ENCODE assay signal across 22 mouse cellular contexts in the genomic region with DNA sequence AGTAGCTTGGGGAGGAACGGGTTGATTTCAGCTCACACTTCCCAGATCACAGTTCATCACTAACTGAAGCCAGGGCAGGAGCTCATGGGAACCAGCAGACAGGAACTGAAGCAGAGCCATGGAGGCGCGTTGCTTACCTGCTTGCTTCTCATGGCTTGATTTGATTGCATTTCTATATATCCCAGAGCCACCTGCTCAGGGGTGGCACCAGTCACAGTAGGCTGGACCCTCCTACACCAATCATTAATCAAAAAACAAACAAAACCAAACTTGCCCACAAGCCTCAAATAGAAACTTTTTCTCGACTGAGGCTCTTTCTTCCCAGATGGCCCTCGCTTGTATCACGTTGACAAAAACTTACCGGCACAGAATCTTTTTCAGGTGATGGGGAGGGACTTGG. TPM values are rescaled to one million over a fixed set of nuclear protein-coding genes. Genes with fewer than 3 reads are reported as not detected.
DNase-seq lines count a peak whose midpoint lies in the region; ATAC-seq and TF ChIP-seq lines count a peak whose summit lies in the region.
"Had no signal": no experiment of that assay in that cellular context is flagged by ENCODE, and none has a peak within 500 bp of the region (broad histone marks: within the 10 kb centered on the region; RNA-seq: fewer than 3 reads in every experiment).

No protein-coding gene starts in this region.

- no peaks in the 10 kb centered on the region for H3K36me3 ChIP-seq in intestine, embryonic 15.5 days
- no peaks in the 10 kb centered on the region for H3K36me3 ChIP-seq in intestine, postnatal 0 days (ENCODE audit: control insufficient read depth, insufficient read depth)
- no peaks in the 10 kb centered on the region for H3K36me3 ChIP-seq in thymus, adult 2 months (ENCODE audit: control insufficient read depth, insufficient read depth, low read length)
- H3K36me3 ChIP-seq in stomach, postnatal 0 days (ENCODE audit: control insufficient read depth, insufficient read depth, low read length): no peaks in the 10 kb centered on the region
- H3K36me3 ChIP-seq: embryonic facial prominence, embryonic 12.5 days; embryonic facial prominence, embryonic 15.5 days; hindbrain, embryonic 12.5 days; hindbrain, embryonic 15.5 days had no signal

- H3K9me3 ChIP-seq in intestine, embryonic 15.5 days: no peaks in the 10 kb centered on the region
- H3K9me3 ChIP-seq in intestine, postnatal 0 days (ENCODE audit: control insufficient read depth): no peaks in the 10 kb centered on the region
- no peaks in the 10 kb centered on the region for H3K9me3 ChIP-seq in stomach, postnatal 0 days (ENCODE audit: control insufficient read depth, low read length)
- H3K9me3 ChIP-seq: embryonic facial prominence, embryonic 12.5 days; embryonic facial prominence, embryonic 15.5 days; hindbrain, embryonic 12.5 days; hindbrain, embryonic 15.5 days had no signal

- peak; percentile 70 for ATAC-seq in intestine, embryonic 15.5 days
- ATAC-seq in intestine, postnatal 0 days: no peak
- peak; percentile 62; the same call in 1 of the 2 replicates for ATAC-seq in stomach, postnatal 0 days (ENCODE audit: low FRiP score, low TSS enrichment)
- ATAC-seq: activated CD4-positive, CD25-positive, alpha-beta regulatory T cell, adult 4 months; forebrain, embryonic 14.5 days; forebrain, postnatal 0 days had no signal

- TF ChIP-seq CTCF in intestine, postnatal 0 days (IDR thresholded peaks at IDR 0.05; ENCODE audit: low read depth): no peak
- TF ChIP-seq CTCF in thymus, adult 2 months (IDR thresholded peaks at IDR 0.05; ENCODE audit: borderline replicate concordance, control insufficient read depth, extremely low read depth, insufficient read depth, low read length, poor library complexity): no peak
- no peak for TF ChIP-seq CTCF in stomach, postnatal 0 days (IDR thresholded peaks at IDR 0.05; ENCODE audit: low read depth)

- H3K4me3 ChIP-seq in intestine, embryonic 15.5 days (replicated peaks): no peak overlapping the region
- no peak overlapping the region for H3K4me3 ChIP-seq in intestine, postnatal 0 days (ENCODE audit: low read depth, low read length)
- no peak overlapping the region for H3K4me3 ChIP-seq in thymus, adult 2 months (ENCODE audit: control insufficient read depth, insufficient read depth, low read length)
- H3K4me3 ChIP-seq in stomach, postnatal 0 days (ENCODE audit: low read depth, low read length): no peak overlapping the region
- H3K4me3 ChIP-seq: embryonic facial prominence, embryonic 12.5 days; embryonic facial prominence, embryonic 15.5 days; gastrocnemius, adult 2 months; hindbrain, embryonic 12.5 days; hindbrain, embryonic 15.5 days had no signal

- H3K27me3 ChIP-seq in intestine, embryonic 15.5 days (replicated peaks): no peaks in the 10 kb centered on the region
- H3K27me3 ChIP-seq in intestine, postnatal 0 days (replicated peaks; ENCODE audit: control insufficient read depth, insufficient read depth, low read length): no peaks in the 10 kb centered on the region
- H3K27me3 ChIP-seq in thymus, adult 2 months (ENCODE audit: control insufficient read depth, insufficient read depth, low read length): no peaks in the 10 kb centered on the region
- no peaks in the 10 kb centered on the region for H3K27me3 ChIP-seq in stomach, postnatal 0 days (ENCODE audit: control insufficient read depth, insufficient read depth, low read length)
- H3K27me3 ChIP-seq: embryonic facial prominence, embryonic 12.5 days; embryonic facial prominence, embryonic 15.5 days; hindbrain, embryonic 12.5 days; hindbrain, embryonic 15.5 days had no signal

- no peak for TF ChIP-seq EP300 in stomach, postnatal 0 days (optimal IDR thresholded peaks at IDR 0.05)

- WGBS in intestine, embryonic 15.5 days: 52% methylated on average over 7 of the region's 7 CpGs
- WGBS in intestine, postnatal 0 days: 46% methylated on average over 7 of the region's 7 CpGs
- WGBS in thymus, adult 2 months: 82% methylated on average over 7 of the region's 7 CpGs
- WGBS in stomach, postnatal 0 days: 51% methylated on average over 7 of the region's 7 CpGs

- no peak overlapping the region for H3K27ac ChIP-seq in intestine, embryonic 15.5 days
- no peak overlapping the region for H3K27ac ChIP-seq in intestine, postnatal 0 days (ENCODE audit: low read depth, low read length)
- 0 out of 2 replicates have a peak overlapping the region, but pooled peaks have one; percentile 6 for H3K27ac ChIP-seq in thymus, adult 2 months (ENCODE audit: control insufficient read depth, insufficient read depth, low read length)
- H3K27ac ChIP-seq in stomach, postnatal 0 days (replicated peaks): no peak overlapping the region
- H3K27ac ChIP-seq: embryonic facial prominence, embryonic 12.5 days; embryonic facial prominence, embryonic 15.5 days; gastrocnemius, adult 2 months; hindbrain, embryonic 12.5 days; hindbrain, embryonic 15.5 days had no signal

- 0 out of 2 replicates have a peak, but pooled peaks cover 7% of the 10 kb centered on the region for H3K4me1 ChIP-seq in intestine, embryonic 15.5 days (replicated peaks)
- H3K4me1 ChIP-seq in intestine, postnatal 0 days (replicated peaks; ENCODE audit: control insufficient read depth, insufficient read depth, low read length): no peaks in the 10 kb centered on the region
- H3K4me1 ChIP-seq in thymus, adult 2 months (replicated peaks; ENCODE audit: control insufficient read depth, insufficient read depth, low read length): no peaks in the 10 kb centered on the region
- no peaks in the 10 kb centered on the region for H3K4me1 ChIP-seq in stomach, postnatal 0 days (replicated peaks; ENCODE audit: control insufficient read depth, insufficient read depth)
- H3K4me1 ChIP-seq: embryonic facial prominence, embryonic 12.5 days; hindbrain, embryonic 12.5 days; hindbrain, embryonic 15.5 days had no signal

- no peak overlapping the region for H3K9ac ChIP-seq in intestine, embryonic 15.5 days
- H3K9ac ChIP-seq in intestine, postnatal 0 days (ENCODE audit: low read depth, low read length): no peak overlapping the region
- no peak overlapping the region for H3K9ac ChIP-seq in stomach, postnatal 0 days (ENCODE audit: low read length)
- H3K9ac ChIP-seq: embryonic facial prominence, embryonic 12.5 days; embryonic facial prominence, embryonic 15.5 days; forebrain, postnatal 0 days; hindbrain, embryonic 12.5 days; hindbrain, embryonic 15.5 days had no signal

- no peak for TF ChIP-seq POLR2A in thymus, adult 2 months (IDR thresholded peaks at IDR 0.05; ENCODE audit: control insufficient read depth, extremely low read depth, insufficient read depth, low read length, poor library complexity)

- no peak for DNase-seq in thymus, adult 2 months
- no peak for DNase-seq in thymus, postnatal 25 days
- no peak for DNase-seq in stomach, postnatal 0 days (ENCODE audit: low spot score)
- no peak for DNase-seq in cerebellum, adult 18-20 months
- DNase-seq: adrenal gland, adult 8-10 months; adrenal gland, postnatal 25 days; cerebellum, adult 11-12 months; cerebellum, adult 9-10 months; cerebellum, postnatal 14 days; forebrain, postnatal 0 days; gastrocnemius, adult 2 months; gastrocnemius, postnatal 14 days; heart, adult 11 months had no signal

- H3K4me2 ChIP-seq in intestine, embryonic 15.5 days (replicated peaks): no peak overlapping the region
- H3K4me2 ChIP-seq in intestine, postnatal 0 days (replicated peaks; ENCODE audit: low read depth): no peak overlapping the region
- no peak overlapping the region for H3K4me2 ChIP-seq in stomach, postnatal 0 days (replicated peaks; ENCODE audit: low read depth)
- H3K4me2 ChIP-seq: embryonic facial prominence, embryonic 12.5 days; embryonic facial prominence, embryonic 15.5 days; heart, embryonic 11.5 days; hindbrain, embryonic 12.5 days; hindbrain, embryonic 15.5 days had no signal

RNA-seq across cellular contexts. Expression of a gene that starts 12.9 kb away (rescaled TPM):
- polyA plus RNA-seq in intestine, embryonic 15.5 days (2015; fragmentation: Nextera tagmentation; extraction: Ambion mirVana): 74.8 and 76.0 TPM in 2 replicates
- 31.1 and 33.0 TPM in 2 replicates for polyA plus RNA-seq in intestine, postnatal 0 days (2015; fragmentation: Nextera tagmentation; extraction: Ambion mirVana)
- polyA plus RNA-seq in thymus, adult 2 months (2012; rRNA removed): 107 and 108 TPM in 2 replicates
- polyA plus RNA-seq in stomach, postnatal 0 days (2015; fragmentation: Nextera tagmentation; extraction: Ambion mirVana): 38.5 and 42.1 TPM in 2 replicates

RNA-seq across cellular contexts. Expression of a gene that starts 55.0 kb away (rescaled TPM):
- 60.1 and 61.6 TPM in 2 replicates for polyA plus RNA-seq in intestine, embryonic 15.5 days (2015; fragmentation: Nextera tagmentation; extraction: Ambion mirVana)
- 42.6 and 43.8 TPM in 2 replicates for polyA plus RNA-seq in intestine, postnatal 0 days (2015; fragmentation: Nextera tagmentation; extraction: Ambion mirVana)
- 42.8 and 48.2 TPM in 2 replicates for polyA plus RNA-seq in thymus, adult 2 months (2012; rRNA removed)
- 35.8 and 36.0 TPM in 2 replicates for polyA plus RNA-seq in stomach, postnatal 0 days (2015; fragmentation: Nextera tagmentation; extraction: Ambion mirVana)
